Mouse (Mus musculus) frontal cortex, adult (tissue): ENCODE measurements around the gene Herc3.
"Not testable (repeated sequence)": the region's sequence is repeated elsewhere in the genome, so short reads cannot be mapped to it uniquely, and the experiment has no call there.

ENCODE experiments used
- ATAC-seq: cut with Nextera tagmentation; 2 replicates; pipeline ENCODE4 v1.9.2; 2017; ENCODE audit warnings: mild to moderate bottlenecking, moderate library complexity, mixed read lengths; ENCODE audit not compliant: low TSS enrichment

Gene Herc3

DNA sequence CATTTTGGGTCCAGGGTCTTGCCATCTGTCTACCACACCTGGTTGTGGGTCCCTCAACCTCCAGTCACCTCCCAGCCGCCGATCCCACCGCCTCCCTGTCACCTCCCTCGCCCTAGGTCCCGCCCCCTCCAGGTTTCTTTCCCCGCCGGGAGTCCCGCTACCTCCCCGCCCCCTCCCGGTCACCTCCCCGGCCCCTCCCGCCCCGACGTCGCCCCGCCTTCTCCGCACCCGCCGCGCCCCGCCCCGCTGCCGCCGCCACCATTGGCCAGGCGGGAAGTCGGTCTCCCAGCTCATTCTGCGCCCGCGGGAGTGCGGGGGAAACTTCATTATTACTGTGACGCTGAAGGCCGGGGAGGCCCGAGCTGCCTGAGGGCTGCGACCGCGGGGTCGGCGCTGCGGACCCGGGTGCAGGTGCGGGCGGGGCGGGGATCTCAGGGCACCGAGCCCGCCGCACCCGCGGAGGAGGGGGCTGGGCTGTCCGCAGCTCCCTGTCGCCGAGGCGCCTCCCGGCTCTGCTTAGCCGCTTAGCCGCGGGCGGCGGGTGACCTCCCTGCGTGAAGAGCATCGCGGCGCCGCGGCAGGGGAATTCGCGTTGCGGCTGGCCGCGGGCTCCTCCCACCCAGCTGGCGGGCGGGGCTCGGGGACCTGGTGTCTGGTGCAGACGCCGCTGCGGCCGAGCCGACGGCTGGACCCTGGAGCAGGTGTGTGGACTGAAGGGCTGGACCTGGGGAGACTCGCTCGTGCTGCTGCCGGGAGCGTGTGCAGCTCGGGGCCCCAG lies at the start of gene Herc3:
Herc3 (plus strand) TSS at position 234 of the 778 bp plus-strand sequence.
- peak; percentile 68 for ATAC-seq

- no peak for ATAC-seq
Measured at GRCm38 (mm10) chr6:58801394-58801793, 29.9 kb upstream of the Herc3 start.

GRCm38 (mm10) chr6:58814381-58814780 lies 16.9 kb upstream of the Herc3 start:
- peak; percentile 44; the same call in 1 of the 2 replicates for ATAC-seq

DNA sequence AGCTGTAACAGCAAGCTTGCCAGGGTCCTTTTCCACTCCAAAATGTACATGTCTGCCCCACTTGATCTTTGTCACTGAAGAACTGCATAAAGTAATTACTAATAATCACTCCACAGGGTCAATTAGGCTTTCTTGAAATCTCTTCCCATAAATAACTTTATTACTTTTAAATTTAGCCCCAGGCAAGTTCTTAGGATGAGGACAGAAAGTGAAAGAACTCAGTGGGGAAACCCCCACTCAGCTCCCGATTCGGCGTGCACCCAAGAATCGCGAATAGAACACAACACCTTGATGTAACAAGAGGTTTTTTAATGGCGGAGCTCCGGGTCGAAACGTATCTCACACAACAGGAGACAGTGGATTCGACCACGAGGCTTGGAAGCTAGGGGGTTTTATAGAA lies 14.2 kb upstream of the Herc3 start:
- ATAC-seq = not testable (repeated sequence)

- no peak for ATAC-seq
Measured at GRCm38 (mm10) chr6:58825619-58826018, 5.6 kb upstream of the Herc3 start.

- ATAC-seq = no peak
Measured at GRCm38 (mm10) chr6:58826089-58826488, 5.2 kb upstream of the Herc3 start.

- no peak for ATAC-seq
Measured at GRCm38 (mm10) chr6:58828582-58828981, 2.7 kb upstream of the Herc3 start.

DNA sequence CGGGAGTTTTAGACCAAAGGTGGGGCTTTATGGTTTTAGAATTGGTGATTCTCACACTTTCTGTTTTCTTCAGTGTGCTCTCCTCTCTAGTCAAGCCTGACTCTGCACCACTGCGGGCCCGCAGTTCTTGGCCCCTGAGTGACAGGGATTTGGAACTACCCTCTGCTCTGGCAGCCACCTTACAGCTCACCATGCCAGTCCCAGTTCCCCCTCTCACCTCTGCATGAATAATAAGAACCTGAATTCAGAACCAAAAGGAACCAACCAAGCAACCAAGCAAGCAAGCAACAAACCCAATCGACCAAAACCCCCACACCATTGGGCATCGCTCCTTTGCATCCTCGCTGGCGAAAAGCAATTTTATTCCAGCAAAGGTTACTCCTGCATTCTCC lies 429 bp upstream of the Herc3 start:
- peak; percentile 2; the same call in 1 of the 2 replicates for ATAC-seq

GRCm38 (mm10) chr6:58832591-58833018 lies 1.3 kb downstream of the Herc3 start:
- ATAC-seq = peak; percentile 17; the same call in 1 of the 2 replicates

DNA sequence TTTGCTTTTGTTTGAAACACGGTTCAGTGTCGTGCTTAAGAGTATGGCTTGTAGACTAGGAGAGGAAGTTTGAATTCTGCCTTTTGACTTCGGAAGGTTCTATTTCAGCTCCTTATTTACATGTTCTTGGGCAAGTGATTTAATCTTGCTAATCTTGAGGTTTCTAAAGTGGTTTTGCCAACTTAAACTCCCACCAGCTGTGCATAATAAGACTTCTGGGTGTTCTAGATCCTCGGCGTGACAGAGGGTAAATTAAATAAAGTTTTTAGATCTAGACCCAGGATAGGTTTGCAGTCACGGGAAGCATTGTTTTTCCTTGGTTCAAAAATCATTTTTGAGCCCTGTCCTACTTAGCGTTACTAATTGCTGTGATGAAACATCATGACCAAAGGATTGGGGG lies 3.2 kb downstream of the Herc3 start:
- ATAC-seq = peak; percentile 24

DNA sequence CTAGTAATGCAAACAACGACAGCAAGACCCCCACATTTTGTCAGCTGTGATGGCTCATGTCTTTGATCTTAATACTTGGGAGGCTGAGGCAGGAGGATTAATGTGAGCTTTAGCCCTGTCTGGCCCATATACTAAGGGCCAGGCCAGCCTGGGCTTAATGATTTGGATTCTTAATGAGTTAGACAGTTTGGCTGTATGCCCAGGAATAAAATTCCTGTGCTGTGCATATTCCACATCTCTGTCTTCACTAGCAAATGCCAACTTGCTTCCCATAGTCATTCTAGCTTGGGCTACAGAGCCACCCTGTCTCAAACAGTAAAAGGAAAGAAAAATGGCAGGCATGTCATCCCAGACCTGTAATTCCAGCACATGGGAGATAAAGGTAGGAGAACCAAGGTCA lies 4.3 kb downstream of the Herc3 start:
- ATAC-seq = no peak

GRCm38 (mm10) chr6:58836476-58836875 lies 5.2 kb downstream of the Herc3 start:
- peak; percentile 53 for ATAC-seq

GRCm38 (mm10) chr6:58837917-58838316 lies 6.7 kb downstream of the Herc3 start:
- ATAC-seq = peak; percentile 38

GRCm38 (mm10) chr6:58841208-58841607 lies 9.9 kb downstream of the Herc3 start:
- ATAC-seq = no peak

- ATAC-seq = no peak
Measured at GRCm38 (mm10) chr6:58842186-58842585, 10.9 kb downstream of the Herc3 start.

GRCm38 (mm10) chr6:58843580-58843979 lies 12.3 kb downstream of the Herc3 start:
- 0 out of 2 replicates have a peak, but pooled peaks have one; percentile 3 for ATAC-seq

GRCm38 (mm10) chr6:58844188-58844822 lies 13.0 kb downstream of the Herc3 start:
- peak; percentile 84 for ATAC-seq

DNA sequence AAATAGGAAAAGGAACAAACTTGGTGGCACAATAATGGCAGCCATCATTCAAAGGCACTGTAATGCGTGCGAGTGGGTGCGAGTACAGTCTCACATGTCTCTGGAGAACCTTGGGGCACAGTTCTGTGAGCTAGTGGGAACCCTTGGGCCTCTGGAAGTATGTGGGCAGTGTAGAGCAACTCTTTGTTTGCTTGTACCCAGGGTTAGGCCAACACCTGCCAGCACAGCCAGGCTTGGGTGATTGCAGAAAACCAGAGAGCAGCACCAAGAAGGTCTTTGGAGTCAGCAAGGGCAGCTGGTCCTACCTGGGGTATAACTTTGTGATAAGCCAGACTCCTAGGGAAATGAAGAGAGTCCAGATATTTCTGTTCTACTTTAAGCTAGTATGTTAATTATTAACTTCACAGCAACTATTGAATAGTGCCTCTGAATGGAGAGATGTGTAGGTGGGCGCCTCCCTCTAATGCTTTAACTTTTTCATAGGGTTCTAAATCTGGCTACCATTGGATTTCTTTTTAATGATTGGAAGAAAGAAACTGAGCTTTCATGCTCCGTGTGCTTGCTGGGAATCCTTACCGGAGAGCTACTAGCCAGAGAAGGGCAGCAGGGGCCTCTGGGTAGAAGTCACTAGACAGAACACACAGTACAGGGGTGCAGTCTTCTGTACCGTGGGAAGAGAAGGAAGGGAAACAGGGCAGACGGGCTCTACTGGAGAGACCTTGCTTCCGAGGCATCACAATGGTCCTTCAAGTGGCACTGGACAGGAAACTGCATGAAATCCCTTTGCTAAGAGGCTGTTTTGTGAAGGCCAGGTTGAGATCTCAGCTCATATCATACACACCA lies 15.8 kb downstream of the Herc3 start:
- ATAC-seq = no peak

DNA sequence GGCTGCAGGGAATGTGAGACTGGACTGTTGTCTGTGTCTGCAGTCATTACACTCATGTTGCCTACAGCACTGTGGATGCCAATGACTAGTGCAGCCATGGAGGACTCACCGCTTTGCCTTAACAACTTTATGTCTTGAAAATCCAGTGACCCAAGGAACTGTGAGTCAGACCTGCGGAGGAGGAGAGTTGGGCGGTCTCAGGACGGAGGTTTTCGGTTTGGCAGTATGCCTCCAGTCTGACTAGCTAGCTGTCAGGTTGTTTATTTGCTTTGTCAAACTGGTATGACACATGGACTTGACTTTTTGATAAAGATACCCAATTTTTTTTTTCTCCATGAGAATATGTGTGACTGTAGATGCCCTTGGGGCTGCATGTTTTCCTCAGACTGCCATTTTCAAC lies 16.6 kb downstream of the Herc3 start:
- ATAC-seq = no peak

DNA sequence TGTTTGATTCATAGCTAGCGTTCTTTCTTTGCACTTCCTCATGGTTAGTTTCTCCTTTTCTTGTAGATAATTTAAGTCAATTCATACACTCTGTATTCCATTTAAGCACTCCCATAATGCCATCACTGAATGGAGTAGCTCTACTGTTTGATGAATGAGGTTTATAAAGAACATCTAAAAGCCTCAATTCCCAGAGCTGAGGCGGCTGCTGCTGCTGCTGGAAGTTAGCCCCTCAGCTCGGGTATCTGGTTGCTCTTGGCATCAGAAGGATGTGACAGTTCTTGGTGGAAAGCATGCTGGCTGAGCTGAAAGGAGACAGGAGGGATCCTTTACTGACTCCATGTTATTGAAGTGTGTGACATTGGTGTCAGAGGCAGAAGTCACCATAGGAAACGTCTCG lies 18.1 kb downstream of the Herc3 start:
- ATAC-seq = no peak

- ATAC-seq = peak; percentile 78
Measured at GRCm38 (mm10) chr6:58855676-58856367, 24.6 kb downstream of the Herc3 start.

DNA sequence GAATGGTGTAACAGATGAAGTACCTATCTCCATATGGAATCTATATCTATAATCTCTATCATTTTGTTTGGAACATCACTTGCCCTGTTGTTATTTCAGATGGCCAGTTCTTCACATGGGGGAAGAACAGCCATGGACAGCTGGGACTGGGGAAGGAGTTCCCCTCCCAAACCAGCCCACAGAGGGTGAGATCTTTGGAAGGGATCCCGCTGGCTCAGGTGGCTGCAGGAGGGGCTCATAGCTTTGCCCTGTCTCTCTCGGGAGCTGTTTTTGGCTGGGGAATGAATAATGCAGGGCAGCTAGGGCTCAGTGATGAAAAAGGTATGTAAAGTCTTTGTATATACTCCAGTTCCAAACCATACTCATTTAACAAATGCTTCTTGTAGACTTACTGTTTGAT lies 25.2 kb downstream of the Herc3 start:
- no peak for ATAC-seq
